Mouse (Mus musculus) G1E (cell line): Measurements from ENCODE around the gene AI661453. TPM values are rescaled to one million over a fixed set of nuclear protein-coding genes. Genes with fewer than 3 reads are reported as not detected.
A peak's percentile ranks its signal among the peaks of the same experiment; 100 is the strongest.
"Not testable (repeated sequence)": the region's sequence is repeated elsewhere in the genome, so short reads cannot be mapped to it uniquely, and the experiment has no call there.

Source experiments
- ATAC-seq: 2 replicates; pipeline ENCODE4 v1.8.0; 2016; ENCODE audit warnings: mild to moderate bottlenecking; ENCODE audit not compliant: insufficient number of reproducible peaks, poor library complexity, low FRiP score, severe bottlenecking; ENCODE audit errors: extremely low read depth
- DNase-seq: peaks from one replicate; pipeline ENCODE4 v3.0.0; 2012; ENCODE audit warnings: low spot score
- H3K27me3 ChIP-seq: 2 replicates; pipeline ENCODE4 v1.6.1; 2012; ENCODE audit warnings: mild to moderate bottlenecking, low read length, inconsistent platforms; ENCODE audit not compliant: insufficient read depth
- H3K36me3 ChIP-seq: replicated peaks from 2 replicates; pipeline ENCODE3; 2012; ENCODE audit warnings: mild to moderate bottlenecking, inconsistent platforms
- H3K4me1 ChIP-seq: 2 replicates; pipeline ENCODE4 v1.6.1; 2012; ENCODE audit warnings: low read depth, low read length, inconsistent platforms, mixed read lengths; ENCODE audit not compliant: insufficient read depth
- H3K4me3 ChIP-seq: 2 replicates; pipeline ENCODE4 v1.5.1; 2012; ENCODE audit warnings: low read depth, mild to moderate bottlenecking, inconsistent platforms, low read length, moderate library complexity, mixed read lengths
- H3K9me3 ChIP-seq: replicated peaks from 2 replicates; pipeline ENCODE4 v1.6.1; 2012; ENCODE audit warnings: inconsistent platforms
- CTCF ChIP-seq: IDR thresholded peaks from 2 replicates; pipeline ENCODE4 v1.5.1; 2012; ENCODE audit warnings: low read depth, low read length, inconsistent platforms, mixed read lengths
- GATA1 ChIP-seq: IDR thresholded peaks from 2 replicates; pipeline ENCODE4 v1.6.1; 2012; ENCODE audit warnings: borderline replicate concordance, low read length, inconsistent platforms, mixed read lengths
- GATA2 ChIP-seq: IDR thresholded peaks from 2 replicates; pipeline ENCODE4 v1.6.1; 2012; ENCODE audit warnings: low read depth, low read length, inconsistent platforms, borderline replicate concordance
- POLR2AphosphoS5 ChIP-seq: IDR thresholded peaks from 2 replicates; pipeline ENCODE4 v1.6.1; 2012; ENCODE audit warnings: low read depth, low read length, inconsistent platforms; ENCODE audit not compliant: insufficient replicate concordance
- TAL1 ChIP-seq: conservative IDR thresholded peaks from 2 replicates; pipeline ENCODE4 v1.6.1; 2012; ENCODE audit warnings: low read depth, low read length, inconsistent platforms, mixed read lengths
- polyA plus RNA-seq: library from polyadenylated mRNA; stranded (reverse); fragments of >175 nt; gene quantifications from 2 replicates; pipeline ENCODE4 v1.2.3, GENCODE M21; 2012
- total RNA-seq, 2 experiments: library from RNA; stranded (forward) in 1 of 2; stranded (reverse) in 1 of 2; fragments of 200-1000 nt in 1 of 2; fragments of >200 nt in 1 of 2; fragmentation: Nextera tagmentation in 1 of 2; gene quantifications; 2 replicates each; pipeline ENCODE4 v1.2.3; 2014 to 2017

AI661453 gene
- total and polyA plus RNA-seq, 3 experiments = under 0.01 to 0.03 TPM; not detected in 1

- Histone ChIP-seq H3K9me3 (no peaks in the 10 kb centered on the region), H3K36me3 (no peaks in the 10 kb centered on the region), H3K4me1 (no peaks in the 10 kb centered on the region), H3K27me3 (peaks cover 5% of the 10 kb centered on the region), H3K4me3 (no peak overlapping the region)
- ATAC-seq (no peak), DNase-seq (no peak)
- TF ChIP-seq POLR2AphosphoS5 (no peak), GATA1 (no peak), TAL1 (no peak), CTCF (no peak), GATA2 (no peak)
Observed at GRCm38 (mm10) chr17:47407717-47408557, 28.5 kb upstream of the AI661453 start.

- Histone ChIP-seq H3K4me3 (no peak overlapping the region), H3K4me1 (no peaks in the 10 kb centered on the region), H3K27me3 (peaks cover 5% of the 10 kb centered on the region), H3K9me3 (no peaks in the 10 kb centered on the region), H3K36me3 (no peaks in the 10 kb centered on the region)
- peak; percentile 41 for DNase-seq
- ATAC-seq = no peak
- TF ChIP-seq CTCF (peak; percentile 44), TAL1 (no peak), GATA1 (no peak), GATA2 (no peak)
Observed at GRCm38 (mm10) chr17:47408558-47408898, 27.9 kb upstream of the AI661453 start.

GRCm38 (mm10) chr17:47409897-47410861 is 26.2 kb upstream of the AI661453 start:
- not testable (repeated sequence) for H3K4me3 ChIP-seq, H3K27me3 ChIP-seq, ATAC-seq

GRCm38 (mm10) chr17:47420195-47420594 is 16.2 kb upstream of the AI661453 start:
- TF ChIP-seq TAL1 (no peak), GATA2 (no peak), GATA1 (no peak), POLR2AphosphoS5 (no peak), CTCF (no peak)
- DNase-seq (no peak), ATAC-seq (no peak)
- no peaks in the 10 kb centered on the region for H3K36me3 ChIP-seq
- H3K4me1 ChIP-seq = no peaks in the 10 kb centered on the region
- H3K9me3 ChIP-seq = no peaks in the 10 kb centered on the region
- H3K27me3 ChIP-seq = peaks cover 4% of the 10 kb centered on the region; the same call in 1 of the 2 replicates
- no peak overlapping the region for H3K4me3 ChIP-seq

More at GRCm38 (mm10) chr17:47409897-47410861, 26.2 kb upstream of the AI661453 start:
- H3K9me3 ChIP-seq, H3K4me1 ChIP-seq, H3K36me3 ChIP-seq, DNase-seq: not testable (repeated sequence)

GRCm38 (mm10) chr17:47421566-47421965 is 14.8 kb upstream of the AI661453 start:
- Histone ChIP-seq H3K27me3 (peaks cover 4% of the 10 kb centered on the region; the same call in 1 of the 2 replicates), H3K36me3 (no peaks in the 10 kb centered on the region), H3K4me3 (no peak overlapping the region), H3K4me1 (0 out of 2 replicates have a peak, but pooled peaks cover 3% of the 10 kb centered on the region), H3K9me3 (no peaks in the 10 kb centered on the region)
- ATAC-seq (no peak), DNase-seq (no peak)
- no peak for TF ChIP-seq CTCF
- no peak for TF ChIP-seq POLR2AphosphoS5
- no peak for TF ChIP-seq TAL1

- DNase-seq, ATAC-seq, H3K4me1 ChIP-seq, H3K4me3 ChIP-seq, H3K27me3 ChIP-seq, H3K9me3 ChIP-seq, H3K36me3 ChIP-seq: not testable (repeated sequence)
Observed at GRCm38 (mm10) chr17:47422616-47423015, 13.8 kb upstream of the AI661453 start.
